Mouse (Mus musculus): ENCODE data around the gene Scfd2. TPM values are rescaled to one million over a fixed set of nuclear protein-coding genes. Genes with fewer than 3 reads are reported as not detected.

Gene Scfd2
- polyA plus RNA-seq, 1 experiment = 22.7 TPM

- Histone ChIP-seq H3K4me1 (ENCODE audit: control insufficient read depth, insufficient read depth, low read length) (no peaks in the 10 kb centered on the region; the same call in 1 of the 2 replicates), H3K4me3 (ENCODE audit: insufficient read depth, low read length) (no peak overlapping the region), H3K27ac (ENCODE audit: insufficient read depth, low read length) (no peak overlapping the region)
- TF ChIP-seq POLR2A (IDR thresholded peaks at IDR 0.05; ENCODE audit: extremely low read depth, insufficient read depth, low read length) = no peak
- no peak for TF ChIP-seq CTCF (IDR thresholded peaks at IDR 0.05; ENCODE audit: extremely low read depth, insufficient read depth, low read length)
Observed at GRCm38 (mm10) chr5:74230525-74230924, 301.0 kb downstream of the Scfd2 start.

- TF ChIP-seq CTCF (IDR thresholded peaks at IDR 0.05; ENCODE audit: extremely low read depth, insufficient read depth, low read length) (no peak), POLR2A (IDR thresholded peaks at IDR 0.05; ENCODE audit: extremely low read depth, insufficient read depth, low read length) (no peak)
- no peaks in the 10 kb centered on the region; the same call in 1 of the 2 replicates for H3K4me1 ChIP-seq (ENCODE audit: control insufficient read depth, insufficient read depth, low read length)
- no peak overlapping the region for H3K27ac ChIP-seq (ENCODE audit: insufficient read depth, low read length)
- H3K4me3 ChIP-seq (ENCODE audit: insufficient read depth, low read length) = no peak overlapping the region
Observed at GRCm38 (mm10) chr5:74229775-74230413, 301.7 kb downstream of the Scfd2 start.

- TF ChIP-seq CTCF (IDR thresholded peaks at IDR 0.05; ENCODE audit: extremely low read depth, insufficient read depth, low read length) (no peak), POLR2A (IDR thresholded peaks at IDR 0.05; ENCODE audit: extremely low read depth, insufficient read depth, low read length) (no peak)
- Histone ChIP-seq H3K4me1 (ENCODE audit: control insufficient read depth, insufficient read depth, low read length) (no peaks in the 10 kb centered on the region; the same call in 1 of the 2 replicates), H3K4me3 (ENCODE audit: insufficient read depth, low read length) (no peak overlapping the region), H3K27ac (ENCODE audit: insufficient read depth, low read length) (no peak overlapping the region)
Observed at GRCm38 (mm10) chr5:74228938-74229337, 302.6 kb downstream of the Scfd2 start.

GRCm38 (mm10) chr5:74227352-74227751 is 304.2 kb downstream of the Scfd2 start:
- H3K4me1 ChIP-seq (ENCODE audit: control insufficient read depth, insufficient read depth, low read length) = no peaks in the 10 kb centered on the region; the same call in 1 of the 2 replicates
- H3K4me3 ChIP-seq (ENCODE audit: insufficient read depth, low read length) = no peak overlapping the region
- H3K27ac ChIP-seq (ENCODE audit: insufficient read depth, low read length) = no peak overlapping the region
- TF ChIP-seq POLR2A (IDR thresholded peaks at IDR 0.05; ENCODE audit: extremely low read depth, insufficient read depth, low read length) (no peak), CTCF (IDR thresholded peaks at IDR 0.05; ENCODE audit: extremely low read depth, insufficient read depth, low read length) (no peak)

GRCm38 (mm10) chr5:74226183-74226582 is 305.4 kb downstream of the Scfd2 start:
- no peak overlapping the region for H3K27ac ChIP-seq (ENCODE audit: insufficient read depth, low read length)
- no peak overlapping the region for H3K4me3 ChIP-seq (ENCODE audit: insufficient read depth, low read length)
- TF ChIP-seq POLR2A (IDR thresholded peaks at IDR 0.05; ENCODE audit: extremely low read depth, insufficient read depth, low read length) = no peak
- no peak for TF ChIP-seq CTCF (IDR thresholded peaks at IDR 0.05; ENCODE audit: extremely low read depth, insufficient read depth, low read length)
- no peaks in the 10 kb centered on the region; the same call in 1 of the 2 replicates for H3K4me1 ChIP-seq (ENCODE audit: control insufficient read depth, insufficient read depth, low read length)

- Histone ChIP-seq H3K27ac (ENCODE audit: insufficient read depth, low read length) (no peak overlapping the region), H3K4me1 (ENCODE audit: control insufficient read depth, insufficient read depth, low read length) (no peaks in the 10 kb centered on the region; the same call in 1 of the 2 replicates), H3K4me3 (ENCODE audit: insufficient read depth, low read length) (no peak overlapping the region)
- TF ChIP-seq POLR2A (IDR thresholded peaks at IDR 0.05; ENCODE audit: extremely low read depth, insufficient read depth, low read length) (no peak), CTCF (IDR thresholded peaks at IDR 0.05; ENCODE audit: extremely low read depth, insufficient read depth, low read length) (no peak)
Observed at GRCm38 (mm10) chr5:74224480-74224879, 307.1 kb downstream of the Scfd2 start.

GRCm38 (mm10) chr5:74222626-74223025 is 308.9 kb downstream of the Scfd2 start:
- Histone ChIP-seq H3K27ac (ENCODE audit: insufficient read depth, low read length) (no peak overlapping the region), H3K4me3 (ENCODE audit: insufficient read depth, low read length) (no peak overlapping the region), H3K4me1 (ENCODE audit: control insufficient read depth, insufficient read depth, low read length) (no peaks in the 10 kb centered on the region; the same call in 1 of the 2 replicates)
- TF ChIP-seq CTCF (IDR thresholded peaks at IDR 0.05; ENCODE audit: extremely low read depth, insufficient read depth, low read length) = no peak
- no peak for TF ChIP-seq POLR2A (IDR thresholded peaks at IDR 0.05; ENCODE audit: extremely low read depth, insufficient read depth, low read length)

GRCm38 (mm10) chr5:74218524-74218923 is 313.0 kb downstream of the Scfd2 start:
- Histone ChIP-seq H3K4me3 (ENCODE audit: insufficient read depth, low read length) (no peak overlapping the region), H3K27ac (ENCODE audit: insufficient read depth, low read length) (no peak overlapping the region), H3K4me1 (ENCODE audit: control insufficient read depth, insufficient read depth, low read length) (peaks cover 2% of the 10 kb centered on the region; the same call in 1 of the 2 replicates)
- TF ChIP-seq POLR2A (IDR thresholded peaks at IDR 0.05; ENCODE audit: extremely low read depth, insufficient read depth, low read length) (no peak), CTCF (IDR thresholded peaks at IDR 0.05; ENCODE audit: extremely low read depth, insufficient read depth, low read length) (no peak)

- H3K4me3 ChIP-seq (ENCODE audit: insufficient read depth, low read length) = no peak overlapping the region
- no peak overlapping the region for H3K27ac ChIP-seq (ENCODE audit: insufficient read depth, low read length)
- TF ChIP-seq CTCF (IDR thresholded peaks at IDR 0.05; ENCODE audit: extremely low read depth, insufficient read depth, low read length) (no peak), POLR2A (IDR thresholded peaks at IDR 0.05; ENCODE audit: extremely low read depth, insufficient read depth, low read length) (no peak)
- H3K4me1 ChIP-seq (ENCODE audit: control insufficient read depth, insufficient read depth, low read length) = peaks cover 2% of the 10 kb centered on the region; the same call in 1 of the 2 replicates
Observed at GRCm38 (mm10) chr5:74215125-74215524, 316.4 kb downstream of the Scfd2 start.

GRCm38 (mm10) chr5:74214501-74215110 is 317.0 kb downstream of the Scfd2 start:
- no peak overlapping the region for H3K4me3 ChIP-seq (ENCODE audit: insufficient read depth, low read length)
- peaks cover 2% of the 10 kb centered on the region; the same call in 1 of the 2 replicates for H3K4me1 ChIP-seq (ENCODE audit: control insufficient read depth, insufficient read depth, low read length)
- H3K27ac ChIP-seq (ENCODE audit: insufficient read depth, low read length) = no peak overlapping the region
- TF ChIP-seq POLR2A (IDR thresholded peaks at IDR 0.05; ENCODE audit: extremely low read depth, insufficient read depth, low read length) = no peak
- no peak for TF ChIP-seq CTCF (IDR thresholded peaks at IDR 0.05; ENCODE audit: extremely low read depth, insufficient read depth, low read length)
